Mouse (Mus musculus) embryo, embryonic 11.5 days (tissue): ENCODE data around the gene Fam185a.

Source experiments
- DNase-seq: peaks from one replicate; pipeline ENCODE4 v3.0.0-alpha.2; 2012; ENCODE audit warnings: low read depth, low spot score

Gene Fam185a

DNA sequence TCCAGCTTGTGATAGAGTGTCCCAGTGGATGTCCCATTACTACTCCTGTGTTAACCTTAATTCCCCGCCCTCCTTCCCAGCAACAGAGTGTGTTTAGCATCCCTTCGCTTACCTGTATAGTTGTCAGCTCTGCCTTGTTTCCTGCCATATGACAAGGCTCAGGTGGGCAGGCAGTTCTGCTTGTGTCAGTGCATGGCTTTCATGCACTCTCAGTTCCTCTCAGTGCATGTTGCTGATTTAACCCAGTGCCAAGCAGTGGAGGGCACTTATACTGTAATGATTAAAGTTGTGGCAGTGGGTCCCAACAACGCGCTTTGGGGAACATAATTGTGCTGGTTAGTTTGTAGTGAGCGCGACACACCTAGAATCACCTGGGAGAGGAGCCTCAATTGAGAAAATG lies 1.9 kb downstream of the Fam185a start:
- DNase-seq: no peak

DNA sequence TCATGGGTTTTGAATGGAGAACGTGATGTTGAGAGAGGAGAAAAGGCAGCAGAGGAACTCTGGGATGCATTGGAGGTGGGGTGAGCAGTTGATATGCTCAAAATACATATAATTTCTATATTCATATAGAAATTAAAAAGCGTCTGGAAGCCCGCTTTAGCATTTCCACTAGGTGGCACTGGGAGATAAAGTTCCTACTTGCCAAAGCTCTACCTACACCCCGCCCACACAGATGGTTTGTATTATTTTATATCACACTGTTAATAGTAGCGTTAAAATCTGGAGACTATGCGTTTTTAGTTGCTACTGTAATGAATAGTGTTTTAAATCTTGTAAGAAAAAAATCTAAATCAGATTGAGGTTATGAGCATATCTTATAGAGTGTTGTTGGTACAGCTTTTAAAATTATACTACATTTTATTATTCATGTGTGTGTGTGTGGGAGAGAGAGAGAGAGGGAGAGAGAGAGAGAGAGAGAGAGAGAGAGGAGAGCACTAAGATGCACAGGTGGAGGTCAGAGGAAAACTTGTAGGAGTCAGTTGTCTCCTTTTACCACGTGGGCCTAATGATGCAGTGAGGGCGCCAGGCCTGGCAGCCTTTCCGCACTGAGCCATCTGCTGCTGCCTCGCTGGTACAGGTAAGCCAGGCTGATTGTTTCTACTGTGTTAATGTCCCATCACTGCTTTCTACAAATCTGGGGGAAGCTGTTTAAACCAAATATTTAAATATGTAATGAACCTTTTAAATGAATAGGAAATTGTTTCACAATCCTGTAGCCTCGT lies 9.6 kb downstream of the Fam185a start:
- peak; percentile 26 for DNase-seq

- no peak for DNase-seq
These were observed 11.8 kb downstream of the Fam185a start for GRCm38 (mm10) chr5:21436471-21436975.

- no peak for DNase-seq
These were observed 13.7 kb downstream of the Fam185a start for GRCm38 (mm10) chr5:21438428-21438827.

GRCm38 (mm10) chr5:21439446-21440110 lies 14.8 kb downstream of the Fam185a start:
- no peak for DNase-seq

DNA sequence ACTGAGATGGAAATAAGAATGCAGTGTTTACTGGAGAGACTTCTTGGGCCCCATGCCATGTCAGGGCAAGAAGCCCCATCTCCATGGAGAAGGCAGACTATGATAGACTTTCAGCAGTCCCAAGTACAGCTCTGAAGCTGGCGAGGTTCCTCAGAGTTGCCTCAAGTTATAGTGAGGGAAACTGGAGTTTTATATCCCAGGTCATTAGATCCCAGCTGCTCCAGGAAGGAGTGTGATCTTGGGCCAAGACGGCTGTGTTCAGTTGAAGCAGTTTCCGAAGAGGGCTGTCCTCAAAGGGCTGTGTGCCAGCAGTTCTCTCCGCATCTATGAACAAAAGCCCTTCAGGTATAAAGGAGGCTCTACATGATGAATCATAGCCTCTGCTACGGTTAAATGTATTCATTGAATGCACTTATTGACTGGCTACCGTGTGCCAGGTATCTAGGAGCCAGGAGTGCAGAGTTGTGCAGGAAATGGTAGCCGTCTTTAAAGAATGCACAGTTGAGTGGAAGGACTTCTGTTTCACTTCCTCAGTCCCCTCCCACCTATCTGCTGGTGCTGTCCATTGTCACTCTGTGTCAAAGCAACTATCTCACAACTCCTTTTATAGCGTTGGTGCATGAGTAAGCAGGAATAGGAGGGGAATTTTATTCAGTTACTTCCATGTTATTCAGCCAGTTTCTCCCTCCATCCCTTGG lies 16.2 kb downstream of the Fam185a start:
- no peak for DNase-seq

DNA sequence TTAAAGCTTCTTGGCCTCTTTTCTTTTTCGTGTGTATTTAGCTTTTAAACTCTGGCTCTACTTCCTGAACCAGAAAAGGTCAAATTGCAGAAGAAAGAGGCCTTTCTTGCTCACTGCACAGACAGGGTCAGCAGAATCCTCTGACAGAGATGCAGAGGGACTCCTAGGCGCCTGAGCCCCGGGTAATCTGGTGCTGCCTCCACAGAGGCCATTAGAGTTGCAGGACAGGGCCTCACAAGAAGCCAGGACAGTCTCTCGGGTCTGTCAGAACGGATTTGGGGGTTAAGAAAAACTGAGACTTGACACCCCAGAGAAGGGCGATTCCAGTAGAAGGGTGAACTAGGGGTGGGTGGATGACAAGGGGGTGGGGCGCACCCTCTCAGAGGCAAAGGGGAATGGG lies 42.6 kb downstream of the Fam185a start:
- DNase-seq: no peak

GRCm38 (mm10) chr5:21468100-21468499 lies 43.3 kb downstream of the Fam185a start:
- DNase-seq: no peak

- DNase-seq: no peak
These were observed 53.7 kb downstream of the Fam185a start for GRCm38 (mm10) chr5:21478428-21478827.

GRCm38 (mm10) chr5:21479746-21480145 lies 55.0 kb downstream of the Fam185a start:
- DNase-seq: no peak

GRCm38 (mm10) chr5:21481521-21481920 lies 56.8 kb downstream of the Fam185a start:
- DNase-seq: no peak

DNA sequence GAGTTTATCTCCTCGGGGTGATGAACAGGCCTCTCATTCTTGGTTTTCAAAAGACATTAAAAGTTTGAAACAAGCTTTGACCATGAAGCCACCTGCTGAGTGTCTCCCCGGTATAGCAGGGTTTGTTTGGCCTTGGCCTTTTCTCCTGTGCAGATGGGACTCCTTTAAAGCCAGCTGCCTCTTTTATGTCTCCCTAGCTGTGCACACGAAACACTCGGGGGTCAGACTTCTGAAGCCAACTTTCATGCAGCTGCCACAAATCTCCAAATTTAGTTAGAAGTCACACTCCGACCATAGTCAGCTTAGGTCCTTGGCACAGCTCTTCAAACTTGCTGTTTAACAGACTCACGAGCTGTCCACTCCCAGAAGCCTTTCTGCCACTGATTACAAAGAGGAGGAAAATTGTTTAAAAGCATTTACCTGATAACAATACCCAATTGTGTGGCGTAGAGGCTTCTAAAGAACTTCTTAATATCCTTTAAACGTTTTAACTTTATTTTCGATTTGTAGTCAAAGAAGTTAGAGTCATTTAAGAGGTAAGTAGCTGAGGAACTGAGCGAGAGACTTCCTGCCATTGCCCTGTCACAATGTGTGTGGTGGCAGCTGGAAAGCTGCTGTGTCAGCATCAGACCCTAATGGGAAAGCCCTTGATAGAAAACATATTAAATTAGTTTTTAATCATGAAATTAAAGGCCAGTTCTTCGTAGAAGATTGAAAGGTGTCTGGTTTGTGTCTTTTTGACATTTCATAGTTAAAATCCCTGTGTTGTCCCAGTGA lies 57.9 kb downstream of the Fam185a start:
- DNase-seq: no peak

DNA sequence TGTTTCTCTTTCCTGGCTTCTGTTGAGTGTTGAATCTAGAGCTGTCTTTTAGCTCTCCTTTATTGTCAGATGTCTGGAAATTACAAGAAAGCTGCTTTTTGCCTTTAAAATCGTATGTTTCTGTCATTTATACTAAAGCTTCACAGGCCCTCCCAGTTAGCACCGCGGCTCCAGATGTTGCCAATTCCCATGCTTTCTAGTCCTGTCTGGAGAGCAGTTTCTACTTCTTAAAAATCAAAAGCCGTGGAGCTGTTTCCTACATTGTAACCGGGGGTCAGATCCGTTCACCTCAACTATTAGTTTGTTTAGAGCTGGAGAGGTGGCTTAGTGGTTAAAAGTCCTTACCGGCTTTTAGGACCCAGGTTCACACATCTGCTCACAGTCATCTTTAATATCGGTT lies 58.5 kb downstream of the Fam185a start:
- no peak for DNase-seq

- no peak for DNase-seq
These were observed 60.6 kb downstream of the Fam185a start for GRCm38 (mm10) chr5:21485197-21485829.

DNA sequence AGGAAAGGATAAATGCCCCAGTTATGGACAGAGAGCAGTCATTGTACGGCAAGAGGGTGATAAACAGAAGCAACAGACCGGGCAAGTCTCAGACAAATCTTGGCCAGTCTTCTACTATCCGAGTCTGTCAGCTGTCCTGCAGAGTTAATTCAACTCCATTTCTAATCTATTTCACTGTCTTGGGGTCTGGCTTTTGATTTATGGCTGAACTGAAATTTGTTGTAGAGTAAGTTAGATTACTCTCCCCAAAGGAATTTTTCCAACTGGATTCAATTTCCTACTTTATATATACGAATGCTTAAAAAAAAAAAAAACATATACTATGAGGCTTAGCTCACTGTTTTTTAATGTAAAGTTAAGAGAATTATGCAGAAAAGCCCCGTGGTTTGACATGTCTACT lies 62.0 kb downstream of the Fam185a start:
- DNase-seq: no peak

GRCm38 (mm10) chr5:21487306-21487705 lies 62.5 kb downstream of the Fam185a start:
- DNase-seq: no peak

- DNase-seq: no peak
These were observed 63.0 kb downstream of the Fam185a start for GRCm38 (mm10) chr5:21487716-21488115.

DNA sequence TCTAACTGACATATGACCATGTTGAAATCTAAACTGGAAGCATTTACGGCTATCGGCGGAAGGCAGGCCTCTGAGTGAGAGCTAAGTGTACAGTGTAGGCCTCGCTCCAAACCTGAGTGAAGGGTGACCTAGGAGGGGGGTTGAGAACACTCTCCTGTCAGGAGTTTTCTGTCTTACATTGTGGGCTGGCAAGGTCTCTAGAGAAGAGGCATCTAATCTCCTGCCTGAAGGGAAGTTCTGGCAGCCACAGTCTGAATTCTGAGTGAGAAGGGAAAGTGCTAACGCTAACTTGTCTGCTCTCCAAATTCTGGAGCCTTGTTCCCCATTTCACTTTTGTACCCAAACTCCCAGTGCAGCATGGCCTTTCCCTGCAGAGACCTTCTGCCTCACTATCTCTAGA lies 63.7 kb downstream of the Fam185a start:
- no peak for DNase-seq

DNA sequence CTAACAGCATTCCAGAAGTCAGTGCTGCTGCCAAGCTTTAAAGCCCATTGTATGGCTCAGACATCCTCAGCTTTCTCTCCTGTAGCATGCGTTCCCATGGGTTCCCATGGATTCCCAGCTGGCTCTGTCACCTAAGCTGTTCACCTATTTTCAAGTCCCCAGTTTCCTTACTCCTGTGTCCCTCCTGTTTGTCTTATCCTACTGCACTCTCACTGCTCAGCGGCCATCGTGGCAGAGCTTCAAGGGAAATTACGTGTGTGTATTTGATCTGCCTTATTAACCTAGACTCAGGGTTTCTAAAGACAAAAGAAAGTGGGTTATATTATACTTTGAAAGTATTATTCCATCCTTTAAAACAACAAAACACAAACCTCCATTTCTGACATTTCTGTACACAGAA lies 64.4 kb downstream of the Fam185a start:
- no peak for DNase-seq

DNA sequence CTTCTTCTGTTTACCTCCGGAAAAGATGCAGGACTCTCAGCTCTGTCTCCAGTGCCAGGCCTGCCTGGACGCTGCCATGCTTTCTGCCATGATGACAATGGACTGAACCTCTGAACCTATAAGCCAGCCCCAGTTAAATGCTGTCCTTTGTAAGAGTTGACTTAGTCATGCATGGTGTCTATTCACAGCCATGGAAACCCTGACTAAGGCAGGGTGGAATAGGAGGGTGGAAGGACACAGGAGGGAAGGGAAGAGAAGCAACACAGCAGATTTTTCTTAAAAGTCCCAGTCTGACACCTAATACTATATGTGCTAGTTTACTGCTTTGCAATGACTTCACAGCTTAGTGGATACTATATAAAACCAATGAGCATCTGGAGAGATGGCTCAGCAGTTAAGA lies 66.7 kb downstream of the Fam185a start:
- DNase-seq: no peak

DNA sequence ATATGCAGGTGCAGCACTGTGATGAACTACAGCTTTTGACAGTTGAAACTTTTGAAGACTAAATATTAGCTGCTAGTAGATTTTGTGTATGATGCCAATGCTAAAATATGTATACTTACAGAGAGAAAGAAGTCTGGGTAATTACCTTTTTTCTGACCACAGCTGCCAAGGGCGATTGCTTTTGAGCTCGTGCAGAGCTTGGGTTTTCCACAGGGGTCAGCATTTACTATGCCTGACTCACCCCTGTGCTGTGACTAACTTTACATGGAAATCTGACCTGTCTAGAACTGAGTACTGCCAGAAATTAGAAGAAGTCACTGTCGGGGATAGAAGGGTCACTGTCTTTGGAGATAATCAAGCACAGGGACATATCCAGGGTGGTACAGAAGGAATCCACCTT lies 67.5 kb downstream of the Fam185a start:
- no peak for DNase-seq
